Mouse (Mus musculus) myocyte (in vitro differentiated cells): ENCODE measurements around the gene Bcorl1. TPM values are rescaled to one million over a fixed set of nuclear protein-coding genes. Genes with fewer than 3 reads are reported as not detected.
A peak's percentile ranks its signal among the peaks of the same experiment; 100 is the strongest.

Experiments
- H3K27me3 ChIP-seq: one replicate; pipeline ENCODE4 v1.6.1; 2011; ENCODE audit not compliant: control insufficient read depth, insufficient read depth, insufficient read length
- H3K36me3 ChIP-seq: one replicate; pipeline ENCODE4 v1.6.1; 2011; ENCODE audit not compliant: control insufficient read depth, insufficient read depth
- H3K4me2 ChIP-seq: one replicate; pipeline ENCODE4 v1.6.1; 2011; ENCODE audit warnings: low read depth, control low read depth
- H3K4me3 ChIP-seq: one replicate; pipeline ENCODE4 v1.5.1; 2011; ENCODE audit warnings: mild to moderate bottlenecking, control low read depth, moderate library complexity
- H3K79me2 ChIP-seq: one replicate; pipeline ENCODE4 v1.6.1; 2011; ENCODE audit not compliant: control insufficient read depth, insufficient read depth
- H3ac ChIP-seq: one replicate; pipeline ENCODE4 v1.6.1; 2011; ENCODE audit not compliant: control insufficient read depth, insufficient read length
- CEBPB ChIP-seq: IDR thresholded peaks from 2 replicates; pipeline ENCODE4 v1.6.1; 2011; ENCODE audit warnings: mild to moderate bottlenecking, moderate library complexity; ENCODE audit not compliant: poor library complexity, insufficient read depth, severe bottlenecking
- E2F4 ChIP-seq: IDR thresholded peaks from one replicate; pipeline ENCODE4 v1.6.1; 2011; ENCODE audit warnings: mild to moderate bottlenecking, control low read depth, moderate library complexity; ENCODE audit not compliant: insufficient read depth
- MAX ChIP-seq: IDR thresholded peaks from one replicate; pipeline ENCODE4 v1.6.1; 2011; ENCODE audit warnings: low read depth, mild to moderate bottlenecking, control low read depth
- MYOD1 ChIP-seq, 3 experiments: IDR thresholded peaks; one replicate each; pipeline ENCODE4 v1.6.1; 2011; ENCODE audit warnings: control low read depth in 2 of 3, low read depth in 2 of 3, mild to moderate bottlenecking in 2 of 3, moderate library complexity in 1 of 3; ENCODE audit not compliant: insufficient read length in 2 of 3, control insufficient read depth in 1 of 3
- MYOG ChIP-seq, 3 experiments: IDR thresholded peaks; one replicate each; pipeline ENCODE4 v1.6.1; 2011; ENCODE audit warnings: control low read depth in 2 of 3, low read depth in 2 of 3, mild to moderate bottlenecking in 2 of 3; ENCODE audit not compliant: insufficient read length in 2 of 3, control insufficient read depth in 1 of 3, insufficient read depth in 1 of 3
- POLR2A ChIP-seq: IDR thresholded peaks from one replicate; pipeline ENCODE4 v1.6.1; 2011; ENCODE audit warnings: low read depth, mild to moderate bottlenecking, control low read depth, moderate library complexity; ENCODE audit not compliant: insufficient read length
- POLR2AphosphoS2 ChIP-seq: IDR thresholded peaks from one replicate; pipeline ENCODE4 v1.6.1; 2011; ENCODE audit warnings: low read depth, control low read depth; ENCODE audit not compliant: insufficient read length
- REST ChIP-seq: IDR thresholded peaks from one replicate; pipeline ENCODE4 v1.6.1; 2011; ENCODE audit warnings: mild to moderate bottlenecking, control low read depth, moderate library complexity; ENCODE audit not compliant: insufficient read depth, insufficient read length
- SRF ChIP-seq: IDR thresholded peaks from one replicate; pipeline ENCODE4 v1.6.1; 2011; ENCODE audit warnings: low read depth; ENCODE audit not compliant: control insufficient read depth, insufficient read length
- TCF12 ChIP-seq: IDR thresholded peaks from one replicate; pipeline ENCODE4 v1.6.1; 2011; ENCODE audit warnings: mild to moderate bottlenecking, control low read depth; ENCODE audit not compliant: poor library complexity, insufficient read depth, severe bottlenecking
- TCF3 ChIP-seq: IDR thresholded peaks from one replicate; pipeline ENCODE4 v1.6.1; 2011; ENCODE audit warnings: low read depth, control low read depth; ENCODE audit not compliant: insufficient read length
- USF1 ChIP-seq: IDR thresholded peaks from one replicate; pipeline ENCODE4 v1.6.1; 2011; ENCODE audit warnings: low read depth, mild to moderate bottlenecking, control low read depth, moderate library complexity
- polyA plus RNA-seq: library from polyadenylated mRNA; unstranded; fragments of >200 nt; fragmentation: generic; extraction: Trizol; gene quantifications from one replicate; pipeline ENCODE4 v1.2.1, GENCODE M21; 2012; ENCODE audit warnings: missing spikeins

Gene Bcorl1
- polyA plus RNA-seq, 1 experiment: 4.5 TPM

DNA sequence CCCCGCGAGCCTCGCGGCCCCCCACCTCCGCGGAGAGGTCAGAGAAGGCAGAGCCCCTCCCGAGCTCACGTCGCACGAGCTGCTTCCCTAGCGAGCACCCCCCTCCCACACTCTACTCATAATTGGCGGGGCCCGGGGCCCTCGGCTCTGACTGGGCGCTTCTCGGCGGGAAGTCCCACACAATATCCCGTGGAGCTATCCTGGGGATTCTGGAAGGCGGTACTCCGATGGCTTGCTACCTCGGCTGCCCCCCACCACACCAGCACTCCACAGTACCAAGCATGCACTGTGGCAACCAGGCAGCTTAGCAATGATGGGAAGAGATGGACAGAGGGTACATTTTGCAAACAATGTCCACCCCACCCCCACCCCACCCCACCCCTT lies 113.3 kb downstream of the Bcorl1 start:
- H3K36me3 ChIP-seq: no peaks in the 10 kb centered on the region
- H3K4me2 ChIP-seq: peak overlapping the region; percentile 60
- no peak for TF ChIP-seq REST
- no peak for TF ChIP-seq TCF12
- TF ChIP-seq MYOG (IDR thresholded peaks at IDR 0.05; ENCODE audit: control insufficient read depth in 1 of 3, insufficient read depth in 1 of 3, insufficient read length in 2 of 3, low read depth in 2 of 3): no peak
- no peak for TF ChIP-seq POLR2AphosphoS2
- TF ChIP-seq POLR2A: no peak
- TF ChIP-seq CEBPB: no peak
- TF ChIP-seq MAX: no peak
- no peak for TF ChIP-seq E2F4
- TF ChIP-seq SRF: no peak
- TF ChIP-seq MYOD1 (IDR thresholded peaks at IDR 0.05; ENCODE audit: control insufficient read depth in 1 of 3, insufficient read length in 2 of 3, low read depth in 2 of 3): no peak
- no peak for TF ChIP-seq TCF3
- TF ChIP-seq USF1: no peak
- no peaks in the 10 kb centered on the region for H3K27me3 ChIP-seq
- peak overlapping the region; percentile 41 for H3K4me3 ChIP-seq
- H3ac ChIP-seq: peak overlapping the region; percentile 21
- peaks cover 24% of the 10 kb centered on the region for H3K79me2 ChIP-seq

DNA sequence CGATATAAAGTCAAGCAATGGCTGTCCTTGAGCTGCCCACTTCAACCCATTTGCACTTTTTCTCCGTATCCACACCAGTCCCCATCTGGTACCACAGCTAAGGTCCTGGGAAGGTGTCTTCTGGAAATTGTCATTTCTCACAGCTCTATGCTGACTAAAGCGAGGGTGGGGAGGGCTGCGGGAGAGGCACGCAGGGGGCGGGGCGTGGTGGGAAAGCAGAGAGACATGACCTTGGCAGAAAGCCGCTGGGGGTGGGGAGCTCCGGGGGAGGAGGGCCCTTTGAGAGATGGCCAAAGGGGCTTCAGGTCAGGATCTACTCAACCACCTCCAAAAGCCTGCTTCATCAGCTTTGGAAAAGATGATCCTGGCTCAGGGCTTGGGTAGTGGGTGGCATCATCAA lies 113.9 kb downstream of the Bcorl1 start:
- Histone ChIP-seq H3K27me3 (no peaks in the 10 kb centered on the region), H3K4me3 (peak overlapping the region; percentile 41)

DNA sequence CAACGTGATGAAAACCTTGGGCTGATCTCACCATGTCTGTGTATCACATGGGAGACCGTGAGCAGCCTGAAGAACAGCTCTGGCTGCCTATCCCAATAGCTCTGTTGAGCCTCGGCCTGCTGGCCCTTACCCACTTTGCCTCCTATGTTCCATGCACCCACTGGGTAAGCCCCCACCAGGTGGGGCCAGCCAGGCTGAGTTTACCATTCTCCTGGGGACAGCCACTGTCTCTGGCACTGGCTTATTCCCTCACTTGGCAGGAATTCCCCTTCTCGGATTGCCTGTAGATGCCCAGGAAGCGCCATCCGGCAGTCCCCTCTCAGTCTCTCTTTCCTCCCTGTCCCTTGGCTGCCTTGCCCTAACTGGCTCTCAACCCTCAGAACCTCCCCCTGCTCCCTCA lies 115.8 kb downstream of the Bcorl1 start:
- TF ChIP-seq E2F4 (no peak), SRF (no peak), MYOG (IDR thresholded peaks at IDR 0.05; ENCODE audit: control insufficient read depth in 1 of 3, insufficient read depth in 1 of 3, insufficient read length in 2 of 3, low read depth in 2 of 3) (no peak), CEBPB (no peak), TCF12 (no peak), REST (no peak), USF1 (no peak)
- H3K79me2 ChIP-seq: peaks cover 3% of the 10 kb centered on the region
- H3K4me3 ChIP-seq: no peak overlapping the region
- no peaks in the 10 kb centered on the region for H3K36me3 ChIP-seq
- H3K27me3 ChIP-seq: no peaks in the 10 kb centered on the region
- no peak overlapping the region for H3ac ChIP-seq
- no peak overlapping the region for H3K4me2 ChIP-seq

More for the DNA sequence above, 113.9 kb downstream of the Bcorl1 start:
- Histone ChIP-seq H3K36me3 (no peaks in the 10 kb centered on the region), H3ac (peak overlapping the region; percentile 21), H3K4me2 (peak overlapping the region; percentile 60), H3K79me2 (peaks cover 22% of the 10 kb centered on the region)
- no peak for TF ChIP-seq POLR2A
- TF ChIP-seq TCF12: no peak
- no peak for TF ChIP-seq MAX
- TF ChIP-seq USF1: no peak
- TF ChIP-seq REST: no peak
- TF ChIP-seq MYOD1 (IDR thresholded peaks at IDR 0.05; ENCODE audit: control insufficient read depth in 1 of 3, insufficient read length in 2 of 3, low read depth in 2 of 3): no peak
- TF ChIP-seq CEBPB: no peak

Other genes with a start within 250 kb of the Bcorl1 start
- gene Xpnpep2, start 232.6 kb upstream of the Bcorl1 start, polyA plus RNA-seq: 1.0 TPM
- gene Sash3, start 194.9 kb upstream of the Bcorl1 start, polyA plus RNA-seq: not detected
- 16.6 TPM for gene Zdhhc9, start 132.5 kb upstream of the Bcorl1 start, polyA plus RNA-seq
- 12.2 TPM for gene Utp14a, start 84.5 kb upstream of the Bcorl1 start, polyA plus RNA-seq
- 7.0 TPM for gene Elf4, start 121.8 kb downstream of the Bcorl1 start, polyA plus RNA-seq
- gene Aifm1, start 172.2 kb downstream of the Bcorl1 start, polyA plus RNA-seq: 33.2 TPM
- 0.13 TPM for gene Rab33a, start 177.9 kb downstream of the Bcorl1 start, polyA plus RNA-seq